Mouse (Mus musculus) midbrain, embryonic 10.5 days (tissue): ENCODE data around the gene Olfr666. TPM values are rescaled to one million over a fixed set of nuclear protein-coding genes. Genes with fewer than 3 reads are reported as not detected.

Experiments
- polyA plus RNA-seq: library from polyadenylated mRNA; unstranded; fragments of >200 nt; fragmentation: Nextera tagmentation; extraction: Ambion mirVana; gene quantifications from 2 replicates; pipeline ENCODE4 v1.2.1, GENCODE M21; 2016

Gene Olfr666
- polyA plus RNA-seq, 1 experiment from 2014 or later: not detected

Other genes with a start within 250 kb of the Olfr666 start
- not detected in 2 replicates for gene Olfr658, start 248.6 kb downstream of the Olfr666 start, polyA plus RNA-seq
- gene Olfr659, start 229.2 kb downstream of the Olfr666 start, polyA plus RNA-seq: not detected in 2 replicates
- not detected in 2 replicates for gene Olfr661, start 209.5 kb downstream of the Olfr666 start, polyA plus RNA-seq
- not detected in 2 replicates for gene Usp17le, start 118.5 kb downstream of the Olfr666 start, polyA plus RNA-seq
- not detected in 2 replicates for gene Usp17lb, start 53.3 kb downstream of the Olfr666 start, polyA plus RNA-seq
- gene Usp17la, start 38.9 kb downstream of the Olfr666 start, polyA plus RNA-seq: not detected in 2 replicates
- gene Olfr665, start 17.9 kb downstream of the Olfr666 start, polyA plus RNA-seq: not detected in 2 replicates
- not detected in 2 replicates for gene Olfr667, start 25.5 kb upstream of the Olfr666 start, polyA plus RNA-seq
- not detected in 2 replicates for gene Olfr668, start 32.1 kb upstream of the Olfr666 start, polyA plus RNA-seq
- gene Olfr669, start 38.3 kb upstream of the Olfr666 start, polyA plus RNA-seq: not detected in 2 replicates
- gene Olfr670, start 66.7 kb upstream of the Olfr666 start, polyA plus RNA-seq: not detected in 2 replicates
- gene Olfr671, start 83.2 kb upstream of the Olfr666 start, polyA plus RNA-seq: not detected in 2 replicates
- not detected in 2 replicates for gene Olfr672, start 106.1 kb upstream of the Olfr666 start, polyA plus RNA-seq
- gene Olfr675, start 132.5 kb upstream of the Olfr666 start, polyA plus RNA-seq: not detected in 2 replicates
- gene Olfr676, start 136.7 kb upstream of the Olfr666 start, polyA plus RNA-seq: not detected in 2 replicates
- gene Olfr677, start 155.4 kb upstream of the Olfr666 start, polyA plus RNA-seq: not detected in 2 replicates
- gene Olfr678, start 168.5 kb upstream of the Olfr666 start, polyA plus RNA-seq: not detected in 2 replicates
- gene Olfr679, start 185.3 kb upstream of the Olfr666 start, polyA plus RNA-seq: not detected in 2 replicates
- not detected in 2 replicates for gene Olfr680-ps1, start 196.9 kb upstream of the Olfr666 start, polyA plus RNA-seq
- gene Olfr681, start 220.9 kb upstream of the Olfr666 start, polyA plus RNA-seq: not detected in 2 replicates